Mouse (Mus musculus) stomach, embryonic 16.5 days (tissue): ENCODE measurements at regions not wholly inside any gene's neighbourhood (a gene's known extent, or its start where the extent isn't known, plus 50 kb on each side); places are given as distances from the start of the nearest gene placed in this dataset.
A peak's percentile ranks its signal among the peaks of the same experiment; 100 is the strongest.

Experiments used
- ATAC-seq: fragments of 200-750 bp; cut with Nextera tagmentation; 2 replicates; pipeline ENCODE4 v1.8.0; 2017; ENCODE audit warnings: moderate number of reproducible peaks, moderate TSS enrichment; ENCODE audit not compliant: insufficient read depth, low FRiP score
- H3K27ac ChIP-seq: fragments of 300-500 bp; sonication (generic); 2 replicates; pipeline ENCODE4 v1.5.1; 2014; ENCODE audit warnings: low read length
- H3K27me3 ChIP-seq: fragments of 300-500 bp; sonication (generic); 2 replicates; pipeline ENCODE4 v1.6.1; 2014; ENCODE audit warnings: low read length, control low read depth, mixed read lengths; ENCODE audit not compliant: control insufficient read depth, insufficient read depth
- H3K36me3 ChIP-seq: fragments of 300-500 bp; sonication (generic); 2 replicates; pipeline ENCODE4 v1.6.1; 2014; ENCODE audit warnings: low read length; ENCODE audit not compliant: control insufficient read depth, insufficient read depth
- H3K4me1 ChIP-seq: fragments of 300-500 bp; sonication (generic); 2 replicates; pipeline ENCODE4 v1.6.1; 2014; ENCODE audit warnings: low read length, control low read depth, mixed read lengths; ENCODE audit not compliant: control insufficient read depth, insufficient read depth
- H3K4me2 ChIP-seq: fragments of 300-500 bp; sonication (generic); 2 replicates; pipeline ENCODE4 v1.6.1; 2014; ENCODE audit warnings: low read depth, low read length, mixed read lengths
- H3K4me3 ChIP-seq: fragments of 300-500 bp; sonication (generic); replicated peaks from 2 replicates; pipeline ENCODE4 v1.5.1; 2014; ENCODE audit warnings: mild to moderate bottlenecking, low read length
- H3K9ac ChIP-seq: fragments of 300-500 bp; sonication (generic); 2 replicates; pipeline ENCODE4 v1.6.1; 2014; ENCODE audit warnings: low read length
- H3K9me3 ChIP-seq: fragments of 300-500 bp; sonication (generic); replicated peaks from 2 replicates; pipeline ENCODE4 v1.6.1; 2016; ENCODE audit warnings: low read length, control low read depth; ENCODE audit not compliant: control insufficient read depth
- WGBS: fragments of 180-500 bp; shearing (Covaris S2); extraction: QIAGEN DNeasy Blood & Tissue Kit; methylation state at CpG from one replicate; pipeline ENCODE4 v1.1.7; 2014; 5-methylcytosine and 5-hydroxymethylcytosine counted together

- Histone ChIP-seq H3K36me3 (no peaks in the 10 kb centered on the region), H3K9ac (no peak overlapping the region), H3K27ac (no peak overlapping the region), H3K4me3 (no peak overlapping the region), H3K9me3 (no peaks in the 10 kb centered on the region), H3K4me1 (no peaks in the 10 kb centered on the region), H3K27me3 (no peaks in the 10 kb centered on the region), H3K4me2 (no peak overlapping the region)
- WGBS, result 81% methylated on average over 1 of the region's 1 CpGs
- no peak for ATAC-seq
Measured at GRCm38 (mm10) chr12:11981743-11982142, 280.2 kb upstream of the Fam49a start.

GRCm38 (mm10) chr12:11993513-11993912 lies 268.4 kb upstream of the Fam49a start:
- Histone ChIP-seq H3K4me1 (no peaks in the 10 kb centered on the region), H3K9me3 (no peaks in the 10 kb centered on the region)

GRCm38 (mm10) chr12:11999199-11999598 lies 262.7 kb upstream of the Fam49a start:
- Histone ChIP-seq H3K4me1 (no peaks in the 10 kb centered on the region), H3K9ac (no peak overlapping the region), H3K27me3 (no peaks in the 10 kb centered on the region), H3K27ac (no peak overlapping the region), H3K9me3 (no peaks in the 10 kb centered on the region), H3K4me2 (no peak overlapping the region), H3K4me3 (no peak overlapping the region), H3K36me3 (no peaks in the 10 kb centered on the region)
- ATAC-seq, result no peak
- WGBS, result 86% methylated on average over 4 of the region's 4 CpGs

More at GRCm38 (mm10) chr12:11993513-11993912, 268.4 kb upstream of the Fam49a start:
- Histone ChIP-seq H3K36me3 (no peaks in the 10 kb centered on the region), H3K4me3 (no peak overlapping the region), H3K27me3 (no peaks in the 10 kb centered on the region), H3K4me2 (no peak overlapping the region), H3K9ac (no peak overlapping the region), H3K27ac (no peak overlapping the region)
- 76% methylated on average over 1 of the region's 1 CpGs for WGBS
- ATAC-seq, result no peak

- Histone ChIP-seq H3K27me3 (no peaks in the 10 kb centered on the region), H3K4me3 (no peak overlapping the region), H3K9ac (no peak overlapping the region), H3K36me3 (no peaks in the 10 kb centered on the region), H3K27ac (no peak overlapping the region), H3K9me3 (no peaks in the 10 kb centered on the region), H3K4me1 (no peaks in the 10 kb centered on the region), H3K4me2 (no peak overlapping the region)
- 47% methylated on average over 3 of the region's 3 CpGs for WGBS
- ATAC-seq, result no peak
Measured at GRCm38 (mm10) chr12:12002414-12002813, 259.5 kb upstream of the Fam49a start.

GRCm38 (mm10) chr12:12010592-12010991 lies 251.3 kb upstream of the Fam49a start:
- no peak overlapping the region for H3K4me2 ChIP-seq
- H3K27me3 ChIP-seq, result no peaks in the 10 kb centered on the region
- H3K27ac ChIP-seq, result no peak overlapping the region
- H3K36me3 ChIP-seq, result no peaks in the 10 kb centered on the region
- no peak overlapping the region for H3K9ac ChIP-seq
- no peak for ATAC-seq
- H3K9me3 ChIP-seq, result no peaks in the 10 kb centered on the region
- no peak overlapping the region for H3K4me3 ChIP-seq
- no peaks in the 10 kb centered on the region for H3K4me1 ChIP-seq

- Histone ChIP-seq H3K27ac (no peak overlapping the region), H3K9ac (no peak overlapping the region), H3K36me3 (no peaks in the 10 kb centered on the region), H3K4me2 (no peak overlapping the region), H3K4me1 (no peaks in the 10 kb centered on the region), H3K4me3 (no peak overlapping the region), H3K27me3 (no peaks in the 10 kb centered on the region), H3K9me3 (no peaks in the 10 kb centered on the region)
- no peak for ATAC-seq
- WGBS, result 72% methylated on average over 6 of the region's 6 CpGs
Measured at GRCm38 (mm10) chr12:12023819-12024470, 238.0 kb upstream of the Fam49a start.

- Histone ChIP-seq H3K4me3 (no peak overlapping the region), H3K4me1 (no peaks in the 10 kb centered on the region), H3K4me2 (no peak overlapping the region), H3K36me3 (no peaks in the 10 kb centered on the region), H3K27ac (no peak overlapping the region), H3K9me3 (no peaks in the 10 kb centered on the region), H3K27me3 (no peaks in the 10 kb centered on the region), H3K9ac (no peak overlapping the region)
- 73% methylated on average over 2 of the region's 2 CpGs for WGBS
- peak; percentile 68; the same call in 1 of the 2 replicates for ATAC-seq
Measured at GRCm38 (mm10) chr12:12030039-12030550, 231.8 kb upstream of the Fam49a start.

- H3K27ac ChIP-seq, result no peak overlapping the region
- no peak overlapping the region for H3K9ac ChIP-seq
- no peak overlapping the region for H3K4me3 ChIP-seq
- no peaks in the 10 kb centered on the region for H3K9me3 ChIP-seq
- H3K4me2 ChIP-seq, result no peak overlapping the region
- peak; percentile 50; the same call in 1 of the 2 replicates for ATAC-seq
- H3K36me3 ChIP-seq, result no peaks in the 10 kb centered on the region
- no peaks in the 10 kb centered on the region for H3K4me1 ChIP-seq
- no peaks in the 10 kb centered on the region for H3K27me3 ChIP-seq
Measured at GRCm38 (mm10) chr12:12034521-12034920, 227.4 kb upstream of the Fam49a start.

- Histone ChIP-seq H3K4me2 (no peak overlapping the region), H3K9me3 (no peaks in the 10 kb centered on the region), H3K4me1 (no peaks in the 10 kb centered on the region), H3K27me3 (no peaks in the 10 kb centered on the region), H3K27ac (no peak overlapping the region), H3K9ac (no peak overlapping the region), H3K4me3 (no peak overlapping the region), H3K36me3 (no peaks in the 10 kb centered on the region)
- 77% methylated on average over 1 of the region's 1 CpGs for WGBS
- peak; percentile 44 for ATAC-seq
Measured at GRCm38 (mm10) chr12:12039217-12039616, 222.7 kb upstream of the Fam49a start.
